Mouse (Mus musculus): ENCODE results near the gene Srbd1. TPM values are rescaled to one million over a fixed set of nuclear protein-coding genes. Genes with fewer than 3 reads are reported as not detected.

Gene Srbd1
- polyA plus RNA-seq, 1 experiment from 2014 or later: 22.3 TPM

GRCm38 (mm10) chr17:86091631-86092030 is 53.3 kb downstream of the Srbd1 start:
- Histone ChIP-seq H3K27me3 (ENCODE audit: insufficient read depth, low read length) (no peaks in the 10 kb centered on the region), H3K4me2 (replicated peaks; ENCODE audit: low read depth, low read length) (no peak overlapping the region), H3K36me3 (ENCODE audit: insufficient read depth, low read length) (peaks cover 5% of the 10 kb centered on the region; the same call in 1 of the 2 replicates), H3K27ac (ENCODE audit: low read length) (no peak overlapping the region), H3K4me1 (ENCODE audit: insufficient read depth, low read length) (peaks cover 14% of the 10 kb centered on the region; the same call in 1 of the 2 replicates), H3K9ac (replicated peaks; ENCODE audit: low read length) (no peak overlapping the region), H3K4me3 (ENCODE audit: low read length) (no peak overlapping the region), H3K9me3 (ENCODE audit: low read length) (no peaks in the 10 kb centered on the region)
- ATAC-seq (ENCODE audit: low FRiP score, low TSS enrichment): no peak
- 57% methylated on average over 1 of the region's 1 CpGs for WGBS

GRCm38 (mm10) chr17:86089893-86090588 is 54.9 kb downstream of the Srbd1 start:
- ATAC-seq (ENCODE audit: low FRiP score, low TSS enrichment): peak; percentile 65; the same call in 1 of the 2 replicates
- 22% methylated on average over 9 of the region's 9 CpGs for WGBS

GRCm38 (mm10) chr17:86087922-86088321 is 57.1 kb downstream of the Srbd1 start:
- no peaks in the 10 kb centered on the region for H3K27me3 ChIP-seq (ENCODE audit: insufficient read depth, low read length)
- peaks cover 14% of the 10 kb centered on the region; the same call in 1 of the 2 replicates for H3K4me1 ChIP-seq (ENCODE audit: insufficient read depth, low read length)
- no peaks in the 10 kb centered on the region for H3K9me3 ChIP-seq (ENCODE audit: low read length)
- H3K9ac ChIP-seq (replicated peaks; ENCODE audit: low read length): no peak overlapping the region
- H3K27ac ChIP-seq (ENCODE audit: low read length): no peak overlapping the region
- WGBS: 92% methylated on average over 9 of the region's 9 CpGs
- H3K4me2 ChIP-seq (replicated peaks; ENCODE audit: low read depth, low read length): no peak overlapping the region
- no peak for ATAC-seq (ENCODE audit: low FRiP score, low TSS enrichment)
- H3K36me3 ChIP-seq (ENCODE audit: insufficient read depth, low read length): no peaks in the 10 kb centered on the region
- H3K4me3 ChIP-seq (ENCODE audit: low read length): no peak overlapping the region

More at GRCm38 (mm10) chr17:86089893-86090588, 54.9 kb downstream of the Srbd1 start:
- peaks cover 14% of the 10 kb centered on the region; the same call in 1 of the 2 replicates for H3K4me1 ChIP-seq (ENCODE audit: insufficient read depth, low read length)
- H3K36me3 ChIP-seq (ENCODE audit: insufficient read depth, low read length): no peaks in the 10 kb centered on the region
- H3K27me3 ChIP-seq (ENCODE audit: insufficient read depth, low read length): no peaks in the 10 kb centered on the region
- H3K27ac ChIP-seq (ENCODE audit: low read length): peak overlapping the region; percentile 43; the same call in 1 of the 2 replicates
- H3K4me2 ChIP-seq (replicated peaks; ENCODE audit: low read depth, low read length): no peak overlapping the region
- H3K9me3 ChIP-seq (ENCODE audit: low read length): no peaks in the 10 kb centered on the region
- H3K4me3 ChIP-seq (ENCODE audit: low read length): no peak overlapping the region
- no peak overlapping the region for H3K9ac ChIP-seq (replicated peaks; ENCODE audit: low read length)

- no peak overlapping the region for H3K9ac ChIP-seq (replicated peaks; ENCODE audit: low read length)
- no peak overlapping the region for H3K4me2 ChIP-seq (replicated peaks; ENCODE audit: low read depth, low read length)
- WGBS: 87% methylated on average over 4 of the region's 4 CpGs
- no peaks in the 10 kb centered on the region for H3K27me3 ChIP-seq (ENCODE audit: insufficient read depth, low read length)
- no peak for ATAC-seq (ENCODE audit: low FRiP score, low TSS enrichment)
- H3K4me1 ChIP-seq (ENCODE audit: insufficient read depth, low read length): peaks cover 14% of the 10 kb centered on the region; the same call in 1 of the 2 replicates
- no peak overlapping the region for H3K27ac ChIP-seq (ENCODE audit: low read length)
- no peaks in the 10 kb centered on the region for H3K36me3 ChIP-seq (ENCODE audit: insufficient read depth, low read length)
- H3K4me3 ChIP-seq (ENCODE audit: low read length): no peak overlapping the region
- H3K9me3 ChIP-seq (ENCODE audit: low read length): no peaks in the 10 kb centered on the region
Measured at GRCm38 (mm10) chr17:86086191-86086590, 58.8 kb downstream of the Srbd1 start.

- no peaks in the 10 kb centered on the region for H3K9me3 ChIP-seq (ENCODE audit: low read length)
- ATAC-seq (ENCODE audit: low FRiP score, low TSS enrichment): no peak
Measured at GRCm38 (mm10) chr17:86083207-86083606, 61.8 kb downstream of the Srbd1 start.

GRCm38 (mm10) chr17:86078060-86078459 is 66.9 kb downstream of the Srbd1 start:
- 54% methylated on average over 11 of the region's 11 CpGs for WGBS
- Histone ChIP-seq H3K9ac (replicated peaks; ENCODE audit: low read length) (no peak overlapping the region), H3K4me2 (replicated peaks; ENCODE audit: low read depth, low read length) (no peak overlapping the region), H3K4me1 (ENCODE audit: insufficient read depth, low read length) (no peaks in the 10 kb centered on the region), H3K9me3 (ENCODE audit: low read length) (no peaks in the 10 kb centered on the region), H3K4me3 (ENCODE audit: low read length) (no peak overlapping the region), H3K36me3 (ENCODE audit: insufficient read depth, low read length) (no peaks in the 10 kb centered on the region; the same call in 1 of the 2 replicates), H3K27me3 (ENCODE audit: insufficient read depth, low read length) (no peaks in the 10 kb centered on the region), H3K27ac (ENCODE audit: low read length) (no peak overlapping the region)
- no peak for ATAC-seq (ENCODE audit: low FRiP score, low TSS enrichment)

More at GRCm38 (mm10) chr17:86083207-86083606, 61.8 kb downstream of the Srbd1 start:
- Histone ChIP-seq H3K27ac (ENCODE audit: low read length) (no peak overlapping the region), H3K4me1 (ENCODE audit: insufficient read depth, low read length) (no peaks in the 10 kb centered on the region), H3K4me2 (replicated peaks; ENCODE audit: low read depth, low read length) (no peak overlapping the region), H3K27me3 (ENCODE audit: insufficient read depth, low read length) (no peaks in the 10 kb centered on the region), H3K4me3 (ENCODE audit: low read length) (no peak overlapping the region), H3K36me3 (ENCODE audit: insufficient read depth, low read length) (no peaks in the 10 kb centered on the region; the same call in 1 of the 2 replicates), H3K9ac (replicated peaks; ENCODE audit: low read length) (no peak overlapping the region)
- 69% methylated on average over 7 of the region's 7 CpGs for WGBS

- no peaks in the 10 kb centered on the region for H3K4me1 ChIP-seq (ENCODE audit: insufficient read depth, low read length)
- no peak overlapping the region for H3K9ac ChIP-seq (replicated peaks; ENCODE audit: low read length)
- no peak overlapping the region for H3K4me2 ChIP-seq (replicated peaks; ENCODE audit: low read depth, low read length)
- H3K4me3 ChIP-seq (ENCODE audit: low read length): no peak overlapping the region
- ATAC-seq (ENCODE audit: low FRiP score, low TSS enrichment): no peak
- H3K27me3 ChIP-seq (ENCODE audit: insufficient read depth, low read length): no peaks in the 10 kb centered on the region
- WGBS: 95% methylated on average over 3 of the region's 3 CpGs
- no peak overlapping the region for H3K27ac ChIP-seq (ENCODE audit: low read length)
- no peaks in the 10 kb centered on the region for H3K36me3 ChIP-seq (ENCODE audit: insufficient read depth, low read length)
- H3K9me3 ChIP-seq (ENCODE audit: low read length): no peaks in the 10 kb centered on the region
Measured at GRCm38 (mm10) chr17:86067444-86067843, 77.5 kb downstream of the Srbd1 start.

- no peak overlapping the region for H3K27ac ChIP-seq (ENCODE audit: low read length)
- no peak overlapping the region for H3K4me3 ChIP-seq (ENCODE audit: low read length)
- no peak overlapping the region for H3K9ac ChIP-seq (replicated peaks; ENCODE audit: low read length)
- 88% methylated on average over 7 of the region's 7 CpGs for WGBS
- H3K27me3 ChIP-seq (ENCODE audit: insufficient read depth, low read length): no peaks in the 10 kb centered on the region
- H3K36me3 ChIP-seq (ENCODE audit: insufficient read depth, low read length): no peaks in the 10 kb centered on the region
- ATAC-seq (ENCODE audit: low FRiP score, low TSS enrichment): no peak
- no peak overlapping the region for H3K4me2 ChIP-seq (replicated peaks; ENCODE audit: low read depth, low read length)
- no peaks in the 10 kb centered on the region for H3K4me1 ChIP-seq (ENCODE audit: insufficient read depth, low read length)
- H3K9me3 ChIP-seq (ENCODE audit: low read length): no peaks in the 10 kb centered on the region
Measured at GRCm38 (mm10) chr17:86065833-86066232, 79.1 kb downstream of the Srbd1 start.

- no peaks in the 10 kb centered on the region for H3K36me3 ChIP-seq (ENCODE audit: insufficient read depth, low read length)
- H3K9ac ChIP-seq (replicated peaks; ENCODE audit: low read length): no peak overlapping the region
- no peak overlapping the region for H3K4me2 ChIP-seq (replicated peaks; ENCODE audit: low read depth, low read length)
- H3K27me3 ChIP-seq (ENCODE audit: insufficient read depth, low read length): no peaks in the 10 kb centered on the region
- H3K4me3 ChIP-seq (ENCODE audit: low read length): no peak overlapping the region
- no peak overlapping the region for H3K27ac ChIP-seq (ENCODE audit: low read length)
- H3K9me3 ChIP-seq (ENCODE audit: low read length): no peaks in the 10 kb centered on the region
- ATAC-seq (ENCODE audit: low FRiP score, low TSS enrichment): peak; percentile 67; the same call in 1 of the 2 replicates
- H3K4me1 ChIP-seq (ENCODE audit: insufficient read depth, low read length): no peaks in the 10 kb centered on the region
- 15% methylated on average over 5 of the region's 5 CpGs for WGBS
Measured at GRCm38 (mm10) chr17:86063461-86063860, 81.5 kb downstream of the Srbd1 start.

- WGBS: 84% methylated on average over 5 of the region's 5 CpGs
- no peak overlapping the region for H3K9ac ChIP-seq (replicated peaks; ENCODE audit: low read length)
- no peak for ATAC-seq (ENCODE audit: low FRiP score, low TSS enrichment)
- no peak overlapping the region for H3K4me2 ChIP-seq (replicated peaks; ENCODE audit: low read depth, low read length)
- no peaks in the 10 kb centered on the region for H3K27me3 ChIP-seq (ENCODE audit: insufficient read depth, low read length)
- H3K27ac ChIP-seq (ENCODE audit: low read length): no peak overlapping the region
- H3K4me3 ChIP-seq (ENCODE audit: low read length): no peak overlapping the region
- no peaks in the 10 kb centered on the region for H3K9me3 ChIP-seq (ENCODE audit: low read length)
- H3K36me3 ChIP-seq (ENCODE audit: insufficient read depth, low read length): no peaks in the 10 kb centered on the region
- H3K4me1 ChIP-seq (ENCODE audit: insufficient read depth, low read length): no peaks in the 10 kb centered on the region
Measured at GRCm38 (mm10) chr17:86060911-86061310, 84.1 kb downstream of the Srbd1 start.

Data from kidney, embryonic 16.5 days (tissue).